Mouse (Mus musculus) G1E (cell line): ENCODE measurements at regions not wholly inside any gene's neighbourhood (a gene's known extent, or its start where the extent isn't known, plus 50 kb on each side); places are given as distances from the start of the nearest gene placed in this dataset.

Experiments
- ATAC-seq: 2 replicates; pipeline ENCODE4 v1.8.0; 2016; ENCODE audit warnings: mild to moderate bottlenecking; ENCODE audit not compliant: insufficient number of reproducible peaks, poor library complexity, low FRiP score, severe bottlenecking; ENCODE audit errors: extremely low read depth
- DNase-seq: peaks from one replicate; pipeline ENCODE4 v3.0.0; 2012; ENCODE audit warnings: low spot score
- H3K27me3 ChIP-seq: 2 replicates; pipeline ENCODE4 v1.6.1; 2012; ENCODE audit warnings: mild to moderate bottlenecking, low read length, inconsistent platforms; ENCODE audit not compliant: insufficient read depth
- H3K36me3 ChIP-seq: replicated peaks from 2 replicates; pipeline ENCODE3; 2012; ENCODE audit warnings: mild to moderate bottlenecking, inconsistent platforms
- H3K4me1 ChIP-seq: 2 replicates; pipeline ENCODE4 v1.6.1; 2012; ENCODE audit warnings: low read depth, low read length, inconsistent platforms, mixed read lengths; ENCODE audit not compliant: insufficient read depth
- H3K4me3 ChIP-seq: 2 replicates; pipeline ENCODE4 v1.5.1; 2012; ENCODE audit warnings: low read depth, mild to moderate bottlenecking, inconsistent platforms, low read length, moderate library complexity, mixed read lengths
- H3K9me3 ChIP-seq: replicated peaks from 2 replicates; pipeline ENCODE4 v1.6.1; 2012; ENCODE audit warnings: inconsistent platforms
- CTCF ChIP-seq: IDR thresholded peaks from 2 replicates; pipeline ENCODE4 v1.5.1; 2012; ENCODE audit warnings: low read depth, low read length, inconsistent platforms, mixed read lengths
- GATA1 ChIP-seq: IDR thresholded peaks from 2 replicates; pipeline ENCODE4 v1.6.1; 2012; ENCODE audit warnings: borderline replicate concordance, low read length, inconsistent platforms, mixed read lengths
- GATA2 ChIP-seq: IDR thresholded peaks from 2 replicates; pipeline ENCODE4 v1.6.1; 2012; ENCODE audit warnings: low read depth, low read length, inconsistent platforms, borderline replicate concordance
- POLR2AphosphoS5 ChIP-seq: IDR thresholded peaks from 2 replicates; pipeline ENCODE4 v1.6.1; 2012; ENCODE audit warnings: low read depth, low read length, inconsistent platforms; ENCODE audit not compliant: insufficient replicate concordance
- TAL1 ChIP-seq: conservative IDR thresholded peaks from 2 replicates; pipeline ENCODE4 v1.6.1; 2012; ENCODE audit warnings: low read depth, low read length, inconsistent platforms, mixed read lengths

- Histone ChIP-seq H3K4me3 (no peak overlapping the region), H3K4me1 (no peaks in the 10 kb centered on the region), H3K36me3 (no peaks in the 10 kb centered on the region), H3K9me3 (peaks cover 28% of the 10 kb centered on the region), H3K27me3 (no peaks in the 10 kb centered on the region)
- no peak for ATAC-seq
- TF ChIP-seq CTCF (no peak), GATA2 (no peak), POLR2AphosphoS5 (no peak), TAL1 (no peak), GATA1 (no peak)
- DNase-seq = no peak
Observed at GRCm38 (mm10) chr8:116133503-116133902, 371.3 kb upstream of the Dynlrb2 start.

DNA sequence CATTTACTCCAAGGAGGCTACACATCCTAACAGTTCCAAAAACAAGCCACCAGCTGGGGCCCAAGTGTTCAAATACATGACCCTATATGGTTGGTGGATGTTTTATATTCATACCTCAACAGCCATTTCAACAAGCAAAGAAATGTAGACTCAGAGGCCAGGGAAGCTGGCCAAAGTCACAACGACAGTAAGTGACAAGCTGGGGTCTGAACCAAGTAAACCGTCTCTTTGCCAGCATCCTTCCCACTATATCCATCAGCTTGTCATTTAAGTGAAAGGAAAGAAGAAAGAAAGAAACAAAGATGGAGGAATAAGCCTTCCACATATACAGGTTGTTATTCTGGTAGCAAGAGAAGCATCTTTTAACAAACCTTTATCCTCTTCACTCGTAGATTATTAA lies 371.7 kb upstream of the Dynlrb2 start:
- no peaks in the 10 kb centered on the region for H3K4me1 ChIP-seq
- no peak for DNase-seq
- no peaks in the 10 kb centered on the region for H3K27me3 ChIP-seq
- no peak for TF ChIP-seq POLR2AphosphoS5
- no peak for TF ChIP-seq TAL1
- TF ChIP-seq GATA1 = no peak
- TF ChIP-seq CTCF = no peak
- TF ChIP-seq GATA2 = no peak
- peaks cover 32% of the 10 kb centered on the region for H3K9me3 ChIP-seq
- no peak for ATAC-seq
- no peaks in the 10 kb centered on the region for H3K36me3 ChIP-seq
- no peak overlapping the region for H3K4me3 ChIP-seq

GRCm38 (mm10) chr8:116120067-116120466 lies 384.7 kb upstream of the Dynlrb2 start:
- no peak for ATAC-seq
- TF ChIP-seq GATA1 = no peak
- no peak for TF ChIP-seq POLR2AphosphoS5
- no peak for TF ChIP-seq CTCF
- TF ChIP-seq TAL1 = no peak
- no peak for TF ChIP-seq GATA2
- no peaks in the 10 kb centered on the region for H3K36me3 ChIP-seq
- H3K4me3 ChIP-seq = no peak overlapping the region
- H3K27me3 ChIP-seq = no peaks in the 10 kb centered on the region
- peaks cover 65% of the 10 kb centered on the region for H3K9me3 ChIP-seq
- H3K4me1 ChIP-seq = no peaks in the 10 kb centered on the region
- no peak for DNase-seq

GRCm38 (mm10) chr8:116117919-116118318 lies 386.9 kb upstream of the Dynlrb2 start:
- TF ChIP-seq CTCF (no peak), TAL1 (no peak), GATA1 (no peak), POLR2AphosphoS5 (no peak), GATA2 (no peak)
- Histone ChIP-seq H3K4me1 (no peaks in the 10 kb centered on the region), H3K36me3 (no peaks in the 10 kb centered on the region), H3K4me3 (no peak overlapping the region), H3K27me3 (no peaks in the 10 kb centered on the region), H3K9me3 (peaks cover 62% of the 10 kb centered on the region)
- ATAC-seq = no peak
- no peak for DNase-seq

- no peak for ATAC-seq
Observed at GRCm38 (mm10) chr8:116116625-116117024, 388.1 kb upstream of the Dynlrb2 start.

GRCm38 (mm10) chr8:116115811-116116372 lies 388.9 kb upstream of the Dynlrb2 start:
- H3K4me1 ChIP-seq = no peaks in the 10 kb centered on the region
- TF ChIP-seq GATA1 (no peak), GATA2 (no peak), POLR2AphosphoS5 (no peak), CTCF (no peak), TAL1 (no peak)
- no peaks in the 10 kb centered on the region for H3K36me3 ChIP-seq
- ATAC-seq (no peak), DNase-seq (no peak)
- no peaks in the 10 kb centered on the region for H3K27me3 ChIP-seq
- H3K4me3 ChIP-seq = no peak overlapping the region
- H3K9me3 ChIP-seq = peaks cover 54% of the 10 kb centered on the region

More at GRCm38 (mm10) chr8:116116625-116117024, 388.1 kb upstream of the Dynlrb2 start:
- Histone ChIP-seq H3K4me1 (no peaks in the 10 kb centered on the region), H3K4me3 (no peak overlapping the region), H3K27me3 (no peaks in the 10 kb centered on the region), H3K36me3 (no peaks in the 10 kb centered on the region), H3K9me3 (peaks cover 57% of the 10 kb centered on the region)
- TF ChIP-seq POLR2AphosphoS5 = no peak
- no peak for TF ChIP-seq CTCF
- no peak for TF ChIP-seq GATA2
- TF ChIP-seq TAL1 = no peak
- no peak for TF ChIP-seq GATA1
- no peak for DNase-seq

DNA sequence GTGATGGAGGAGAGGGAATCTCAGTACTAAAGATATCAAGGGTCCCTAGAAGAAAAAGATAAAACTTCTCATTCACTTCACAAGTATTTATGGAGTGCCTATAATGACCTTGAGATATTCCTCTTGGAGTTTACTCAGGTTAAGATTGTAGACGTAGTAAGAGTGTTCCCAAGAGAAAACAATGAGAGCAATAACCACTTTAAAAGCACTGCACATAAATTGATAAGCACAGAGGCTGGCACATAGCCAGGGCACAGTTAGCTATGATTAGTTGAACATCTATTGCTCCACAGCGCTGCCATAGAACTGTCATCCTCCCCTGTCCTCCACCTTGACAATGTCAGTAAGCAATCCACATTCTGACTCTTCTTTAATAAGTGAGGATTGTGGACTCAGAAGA lies 389.8 kb upstream of the Dynlrb2 start:
- no peak for TF ChIP-seq GATA1
- TF ChIP-seq CTCF = no peak
- no peak for TF ChIP-seq GATA2
- no peak for TF ChIP-seq TAL1
- no peak for TF ChIP-seq POLR2AphosphoS5
- Histone ChIP-seq H3K36me3 (no peaks in the 10 kb centered on the region), H3K9me3 (peaks cover 49% of the 10 kb centered on the region), H3K27me3 (no peaks in the 10 kb centered on the region), H3K4me3 (no peak overlapping the region), H3K4me1 (no peaks in the 10 kb centered on the region)
- ATAC-seq (no peak), DNase-seq (no peak)
